Mouse (Mus musculus) spleen, adult 2 months (tissue): Measurements from ENCODE around the gene Dync1li1.

Experiments used
- CTCF ChIP-seq: fragments of 200-500 bp; IDR thresholded peaks from 2 replicates; pipeline ENCODE4 v1.5.1; 2011; ENCODE audit warnings: mild to moderate bottlenecking, inconsistent platforms; ENCODE audit not compliant: insufficient read depth, insufficient read length, insufficient replicate concordance; ENCODE audit errors: extremely low read depth
- POLR2A ChIP-seq: fragments of 200-500 bp; IDR thresholded peaks from 2 replicates; pipeline ENCODE4 v1.6.1; 2011; ENCODE audit warnings: low read depth, low read length, inconsistent platforms

DNA sequence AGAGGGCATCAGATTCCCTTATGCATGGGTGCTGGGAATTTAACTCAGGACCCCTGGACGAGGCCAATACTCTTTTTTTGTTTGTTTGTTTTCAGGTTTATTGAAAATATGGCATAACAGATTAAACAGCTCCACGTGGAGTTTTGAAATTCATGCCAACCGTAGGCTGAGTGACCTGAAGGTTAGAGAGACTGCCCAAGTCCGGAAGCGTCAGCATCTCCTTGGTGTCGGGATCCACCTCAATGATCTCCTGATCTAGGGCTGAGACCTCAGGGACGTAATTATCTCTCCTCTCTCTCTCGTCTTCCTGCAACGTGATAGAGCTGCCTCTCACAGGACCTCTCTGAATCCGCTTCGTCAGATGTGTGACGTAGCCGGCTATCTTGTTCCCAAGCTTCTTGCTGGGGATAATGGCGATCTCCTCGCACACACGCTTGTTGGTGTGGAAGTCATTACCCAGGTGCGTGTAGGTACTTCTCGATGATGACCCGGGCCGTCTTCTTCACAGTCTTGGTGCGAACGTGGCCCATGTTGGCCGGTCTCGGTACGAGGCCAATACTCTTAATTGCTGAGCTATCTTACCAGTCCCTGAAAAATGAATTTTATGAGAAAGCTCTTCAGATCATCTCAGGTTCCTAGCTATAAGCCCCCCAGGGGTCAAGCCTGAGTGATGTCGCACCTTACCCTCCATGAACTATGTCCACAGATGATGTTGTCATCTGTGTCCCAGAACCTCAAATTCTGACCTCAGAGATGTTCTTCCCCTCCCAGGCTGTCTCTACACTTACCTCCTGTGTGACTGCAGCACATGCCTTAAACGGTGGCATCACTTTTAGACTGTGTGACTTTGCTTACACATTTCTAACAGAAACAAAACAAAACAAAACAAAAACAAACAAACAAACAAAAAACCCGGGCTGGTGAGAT is 40.8 kb upstream of the Dync1li1 start:
- TF ChIP-seq POLR2A (no peak), CTCF (no peak)
